Mouse (Mus musculus) neural tube, embryonic 11.5 days (tissue): ENCODE measurements around the gene Aox2. TPM values are rescaled to one million over a fixed set of nuclear protein-coding genes. Genes with fewer than 3 reads are reported as not detected.
"Not testable (repeated sequence)": the region's sequence is repeated elsewhere in the genome, so short reads cannot be mapped to it uniquely, and the experiment has no call there.

ENCODE experiments used
- ATAC-seq: fragments of 200-750 bp; cut with Nextera tagmentation; 2 replicates; pipeline ENCODE4 v1.8.0; 2017; ENCODE audit warnings: moderate number of reproducible peaks, mild to moderate bottlenecking, moderate TSS enrichment, moderate library complexity; ENCODE audit not compliant: insufficient read depth, low FRiP score, low TSS enrichment
- DNase-seq: peaks from one replicate; pipeline ENCODE4 v3.0.0-alpha.2; 2015; ENCODE audit warnings: low spot score
- H3K27ac ChIP-seq: fragments of 300-500 bp; sonication (generic); 2 replicates; pipeline ENCODE4 v1.5.1; 2014; ENCODE audit warnings: low read depth, mild to moderate bottlenecking, low read length
- H3K27me3 ChIP-seq: fragments of 300-500 bp; sonication (generic); 2 replicates; pipeline ENCODE4 v1.6.1; 2014; ENCODE audit warnings: mild to moderate bottlenecking, low read length, mixed read lengths; ENCODE audit not compliant: control insufficient read depth, insufficient read depth
- H3K36me3 ChIP-seq: fragments of 300-500 bp; sonication (generic); 2 replicates; pipeline ENCODE4 v1.6.1; 2014; ENCODE audit warnings: mild to moderate bottlenecking, low read length, moderate library complexity, mixed read lengths; ENCODE audit not compliant: control insufficient read depth, insufficient read depth
- H3K4me1 ChIP-seq: fragments of 300-500 bp; sonication (generic); 2 replicates; pipeline ENCODE4 v1.6.1; 2014; ENCODE audit warnings: low read length, mixed read lengths; ENCODE audit not compliant: control insufficient read depth, insufficient read depth
- H3K4me2 ChIP-seq: fragments of 300-500 bp; sonication (generic); 2 replicates; pipeline ENCODE4 v1.6.1; 2014; ENCODE audit warnings: low read depth, mild to moderate bottlenecking, moderate library complexity
- H3K4me3 ChIP-seq: fragments of 300-500 bp; sonication (generic); 2 replicates; pipeline ENCODE4 v1.5.1; 2014; ENCODE audit warnings: low read depth, low read length
- H3K9ac ChIP-seq: fragments of 300-500 bp; sonication (generic); 2 replicates; pipeline ENCODE4 v1.6.1; 2014; ENCODE audit warnings: mild to moderate bottlenecking, low read length
- H3K9me3 ChIP-seq: fragments of 300-500 bp; sonication (generic); 2 replicates; pipeline ENCODE4 v1.6.1; 2016; ENCODE audit warnings: low read length; ENCODE audit not compliant: control insufficient read depth
- WGBS: fragments of 180-500 bp; shearing (Covaris S2); extraction: QIAGEN DNeasy Blood & Tissue Kit; methylation state at CpG from one replicate; pipeline ENCODE4 v1.1.7; 2014; 5-methylcytosine and 5-hydroxymethylcytosine counted together
- polyA plus RNA-seq: library from polyadenylated mRNA; unstranded; fragments of >200 nt; fragmentation: Nextera tagmentation; extraction: Ambion mirVana; gene quantifications from 2 replicates; pipeline ENCODE4 v1.2.1, GENCODE M21; 2014

Gene Aox2
- polyA plus RNA-seq, 1 experiment from 2014 or later = not detected

DNA sequence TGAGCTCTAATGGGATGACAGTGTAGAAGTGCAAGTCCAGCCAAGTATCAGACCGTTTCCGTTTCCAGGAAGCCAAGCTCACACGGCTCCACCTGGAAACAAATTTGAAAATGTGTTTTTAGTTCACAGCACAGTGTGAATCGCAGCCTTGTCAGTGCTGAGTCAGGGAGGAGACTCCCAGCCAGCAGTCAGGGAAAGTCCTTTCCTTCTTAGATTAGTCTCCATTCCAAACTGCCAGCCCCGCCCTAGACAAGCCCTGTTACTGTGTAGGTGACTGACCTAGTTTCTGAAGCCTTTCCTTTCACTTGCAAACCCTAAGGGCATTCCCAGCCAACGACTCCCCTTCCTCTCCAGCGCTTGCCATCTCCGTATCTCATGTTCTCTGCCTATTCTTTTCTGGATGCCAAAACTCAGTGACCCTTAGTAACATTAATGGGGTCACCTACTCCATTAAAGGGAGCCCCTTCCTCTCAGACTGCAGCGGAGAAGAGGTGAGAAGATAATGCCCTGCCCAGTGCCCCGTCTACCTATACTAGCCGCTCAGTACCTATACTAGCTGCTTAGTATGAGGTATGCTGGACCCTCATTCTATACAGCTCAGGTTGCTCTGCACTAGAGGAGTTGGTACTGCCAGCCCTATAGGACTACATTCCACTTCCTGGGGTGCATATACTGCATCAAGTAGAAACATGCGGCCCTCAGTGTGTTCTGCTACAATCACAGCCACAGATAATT, 88.8 kb downstream of the Aox2 start:
- H3K27ac ChIP-seq = no peak overlapping the region
- no peak overlapping the region for H3K9ac ChIP-seq
- no peaks in the 10 kb centered on the region for H3K36me3 ChIP-seq
- H3K4me1 ChIP-seq = no peaks in the 10 kb centered on the region
- no peak overlapping the region for H3K4me3 ChIP-seq
- no peaks in the 10 kb centered on the region for H3K27me3 ChIP-seq
- ATAC-seq (no peak), DNase-seq (no peak)
- H3K4me2 ChIP-seq = no peak overlapping the region
- 82% methylated on average over 12 of the region's 12 CpGs for WGBS
- H3K9me3 ChIP-seq = no peaks in the 10 kb centered on the region

DNA sequence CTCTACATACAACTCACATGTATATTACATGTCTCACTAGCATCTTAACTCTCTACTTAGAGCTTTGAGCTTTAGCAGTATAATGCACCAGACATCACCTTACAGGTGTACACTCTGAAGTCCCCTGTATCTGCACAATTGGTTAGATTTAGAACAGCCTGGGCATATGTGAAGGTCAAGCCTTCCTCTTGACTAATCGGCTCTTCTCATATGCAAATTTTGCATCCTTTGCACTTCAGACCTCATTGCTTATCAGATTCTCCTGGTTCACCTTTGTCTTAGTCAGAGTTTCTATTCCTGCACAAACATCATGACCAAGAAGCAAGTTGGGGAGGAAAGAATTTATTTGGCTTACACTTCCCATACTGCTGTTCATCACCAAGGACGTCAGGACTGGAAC, 91.6 kb downstream of the Aox2 start:
- DNase-seq = no peak
- Histone ChIP-seq H3K36me3 (no peaks in the 10 kb centered on the region), H3K4me1 (no peaks in the 10 kb centered on the region), H3K27me3 (no peaks in the 10 kb centered on the region), H3K4me2 (no peak overlapping the region), H3K4me3 (no peak overlapping the region), H3K27ac (no peak overlapping the region), H3K9me3 (no peaks in the 10 kb centered on the region), H3K9ac (no peak overlapping the region)
- no peak for ATAC-seq
- WGBS = 81% methylated on average over 2 of the region's 2 CpGs

DNA sequence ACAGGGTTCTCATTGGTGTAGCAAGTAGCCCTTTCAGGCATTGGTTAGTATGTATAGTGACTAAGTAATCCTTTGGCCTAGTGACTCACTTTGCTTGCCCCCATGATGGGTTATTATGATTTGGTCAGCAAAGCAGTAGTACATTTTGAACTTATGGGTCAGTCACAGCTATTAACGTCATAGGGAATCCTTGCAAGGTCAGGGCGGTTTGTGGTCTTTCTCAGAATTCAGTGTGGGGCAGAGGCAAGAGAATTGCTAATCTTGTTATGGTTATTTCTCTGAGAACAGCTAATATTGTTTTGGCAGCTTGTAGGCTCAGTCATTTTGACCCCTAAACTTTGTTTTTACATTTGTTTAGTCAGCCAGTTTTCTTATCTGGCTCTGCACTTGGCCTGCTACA, 96.1 kb downstream of the Aox2 start:
- H3K4me3 ChIP-seq, ATAC-seq: not testable (repeated sequence)
- 87% methylated on average over 2 of the region's 2 CpGs for WGBS

DNA sequence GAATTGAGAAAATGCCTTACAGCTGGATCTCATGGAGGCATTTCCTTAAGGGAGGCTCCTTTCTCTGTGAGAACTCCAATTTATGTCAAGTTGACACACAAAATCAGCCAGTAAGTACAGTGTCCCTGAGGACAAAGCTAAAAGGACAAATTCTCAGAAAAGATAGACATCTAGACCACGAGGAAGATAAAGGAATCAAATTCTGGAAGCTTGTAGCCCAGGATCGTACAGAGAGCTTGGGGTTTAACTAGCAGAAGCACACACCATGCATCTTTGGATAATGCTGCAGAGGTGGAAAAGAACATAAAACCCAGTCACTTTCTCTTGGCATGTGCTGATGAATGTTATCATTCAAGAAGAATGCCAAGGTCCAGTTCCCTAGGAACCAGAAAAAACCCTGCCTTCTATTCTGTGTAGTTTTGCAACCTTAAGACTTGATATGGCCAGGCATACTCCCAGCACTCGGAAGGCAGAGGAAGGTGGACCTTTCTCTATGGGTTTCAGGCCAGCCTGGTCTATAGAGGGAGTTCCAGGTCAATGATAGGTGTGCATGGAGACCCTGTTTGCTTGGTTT, 97.5 kb downstream of the Aox2 start:
- ATAC-seq = no peak
- WGBS = 78% methylated on average over 3 of the region's 3 CpGs
- no peak overlapping the region for H3K4me3 ChIP-seq
- DNase-seq = no peak
- H3K36me3 ChIP-seq = no peaks in the 10 kb centered on the region
- H3K4me1 ChIP-seq = no peaks in the 10 kb centered on the region
- H3K9me3 ChIP-seq = no peaks in the 10 kb centered on the region
- H3K4me2 ChIP-seq = no peak overlapping the region
- no peak overlapping the region for H3K27ac ChIP-seq
- H3K27me3 ChIP-seq = no peaks in the 10 kb centered on the region
- H3K9ac ChIP-seq = no peak overlapping the region

More for the DNA sequence above, 96.1 kb downstream of the Aox2 start:
- not testable (repeated sequence) for H3K27me3 ChIP-seq, H3K4me1 ChIP-seq, H3K9ac ChIP-seq, DNase-seq, H3K9me3 ChIP-seq, H3K27ac ChIP-seq, H3K4me2 ChIP-seq, H3K36me3 ChIP-seq

DNA sequence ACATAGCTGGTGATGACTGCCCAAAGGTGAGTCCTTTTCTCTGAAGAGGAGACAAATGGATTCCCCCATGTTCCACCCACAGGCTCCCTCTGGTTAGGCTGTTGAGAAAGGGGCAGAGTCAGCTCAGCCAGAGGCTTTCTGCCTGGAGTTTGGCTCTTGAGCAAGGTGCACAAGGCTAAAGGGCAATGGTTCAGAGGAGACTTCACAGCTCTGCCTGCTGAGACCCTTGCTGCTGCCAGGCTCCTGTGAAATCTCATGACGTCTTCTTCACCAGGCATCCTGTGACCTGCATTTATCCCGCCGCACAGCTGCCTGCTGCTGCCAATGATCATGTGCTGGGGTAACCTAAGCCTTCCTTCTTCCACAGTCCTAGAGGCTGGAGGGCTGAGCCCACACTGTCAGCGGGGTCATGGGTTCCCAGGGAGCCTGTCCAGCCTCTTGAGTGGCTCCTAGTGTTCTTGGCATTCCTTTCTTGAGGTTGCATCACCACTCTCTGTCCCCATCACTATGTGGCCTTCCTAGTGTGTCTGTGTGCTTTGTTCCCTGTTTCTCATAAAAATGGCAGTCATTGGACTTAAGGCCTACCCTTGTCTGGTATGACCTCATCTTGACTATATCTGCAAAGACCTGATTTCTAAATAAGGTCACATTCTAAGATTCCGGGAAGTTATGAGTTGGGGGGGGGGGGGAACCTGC, 104.6 kb downstream of the Aox2 start:
- no peak overlapping the region for H3K9ac ChIP-seq
- WGBS = 78% methylated on average over 5 of the region's 5 CpGs
- H3K4me3 ChIP-seq = no peak overlapping the region
- no peak for DNase-seq
- no peak overlapping the region for H3K27ac ChIP-seq
- no peaks in the 10 kb centered on the region for H3K4me1 ChIP-seq
- no peak overlapping the region for H3K4me2 ChIP-seq
- H3K36me3 ChIP-seq = no peaks in the 10 kb centered on the region
- no peak for ATAC-seq
- H3K27me3 ChIP-seq = no peaks in the 10 kb centered on the region
- H3K9me3 ChIP-seq = no peaks in the 10 kb centered on the region

DNA sequence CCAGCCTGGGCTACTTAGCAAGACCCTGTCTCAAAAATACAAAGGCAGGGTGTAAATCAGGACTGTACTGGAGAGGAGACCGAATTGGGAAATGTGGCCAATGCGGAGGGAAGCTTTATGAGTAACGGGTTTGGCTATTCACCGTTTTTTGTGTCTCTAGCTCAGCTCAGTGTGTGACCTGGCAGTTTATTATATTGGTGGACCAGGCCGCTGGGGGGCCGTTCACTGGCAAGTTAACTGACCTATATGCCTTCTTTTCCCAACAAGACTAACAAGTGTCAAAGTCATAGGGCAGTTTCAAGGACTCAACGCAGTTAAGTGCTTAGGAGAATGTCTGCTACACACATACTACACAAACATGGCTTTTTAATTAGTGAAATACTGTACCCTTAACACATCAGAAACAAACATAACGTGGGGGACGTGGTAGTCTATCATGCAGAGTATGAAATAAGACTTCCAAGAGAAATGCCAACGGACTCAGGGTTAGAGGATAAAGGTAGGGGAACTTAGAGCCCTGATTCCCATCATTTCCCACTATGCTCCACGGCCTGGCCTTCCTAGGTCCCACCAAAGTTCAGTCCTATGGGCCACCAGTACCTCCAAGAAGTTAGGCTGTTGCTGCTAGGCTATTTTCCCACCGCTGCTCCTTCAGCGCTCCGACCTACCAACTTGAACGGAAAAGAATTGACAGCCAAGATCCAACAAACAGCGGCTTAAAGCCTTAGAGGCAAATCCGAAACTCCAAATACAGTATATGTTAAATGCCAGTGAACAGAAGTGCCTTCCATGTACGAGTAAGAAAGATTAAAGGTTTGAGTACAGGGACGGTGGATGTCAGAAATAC, 113.5 kb downstream of the Aox2 start:
- H3K27ac ChIP-seq = peak overlapping the region; percentile 99; the same call in 1 of the 2 replicates

DNA sequence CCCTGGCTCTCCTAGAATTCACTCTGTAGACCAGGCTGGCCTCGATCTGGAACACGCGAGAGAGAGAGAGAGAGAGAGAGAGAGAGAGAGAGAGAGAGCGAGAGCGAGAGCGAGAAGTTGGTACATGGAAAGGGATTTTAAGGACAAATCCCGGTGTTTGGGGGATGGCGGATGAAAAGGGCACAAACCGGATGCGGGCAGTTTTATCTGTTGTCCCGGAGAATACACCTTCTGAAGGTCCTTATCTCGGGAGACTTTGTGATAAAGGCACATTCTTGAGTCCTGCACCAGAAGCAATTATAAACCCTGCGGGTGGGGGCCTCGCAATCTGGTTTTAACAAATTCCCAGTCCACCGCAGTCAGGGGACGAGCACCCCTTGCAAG, 114.1 kb downstream of the Aox2 start:
- Histone ChIP-seq H3K27me3 (no peaks in the 10 kb centered on the region), H3K9ac (peak overlapping the region; percentile 97), H3K9me3 (no peaks in the 10 kb centered on the region), H3K4me3 (peak overlapping the region; percentile 98), H3K4me1 (peaks cover 11% of the 10 kb centered on the region; the same call in 1 of the 2 replicates), H3K27ac (peak overlapping the region; percentile 99), H3K4me2 (peak overlapping the region; percentile 61), H3K36me3 (peaks cover 11% of the 10 kb centered on the region)
- WGBS = 2% methylated on average over 16 of the region's 16 CpGs
- DNase-seq (peak; percentile 58), ATAC-seq (peak; percentile 2; the same call in 1 of the 2 replicates)

More for the DNA sequence above, 113.5 kb downstream of the Aox2 start:
- no peaks in the 10 kb centered on the region for H3K9me3 ChIP-seq
- no peak for ATAC-seq
- peaks cover 10% of the 10 kb centered on the region; the same call in 1 of the 2 replicates for H3K36me3 ChIP-seq
- H3K4me1 ChIP-seq = peaks cover 11% of the 10 kb centered on the region; the same call in 1 of the 2 replicates
- peak overlapping the region; percentile 97 for H3K9ac ChIP-seq
- H3K4me2 ChIP-seq = peak overlapping the region; percentile 61
- DNase-seq = no peak
- WGBS = 45% methylated on average over 19 of the region's 19 CpGs
- no peaks in the 10 kb centered on the region for H3K27me3 ChIP-seq
- peak overlapping the region; percentile 98 for H3K4me3 ChIP-seq

DNA sequence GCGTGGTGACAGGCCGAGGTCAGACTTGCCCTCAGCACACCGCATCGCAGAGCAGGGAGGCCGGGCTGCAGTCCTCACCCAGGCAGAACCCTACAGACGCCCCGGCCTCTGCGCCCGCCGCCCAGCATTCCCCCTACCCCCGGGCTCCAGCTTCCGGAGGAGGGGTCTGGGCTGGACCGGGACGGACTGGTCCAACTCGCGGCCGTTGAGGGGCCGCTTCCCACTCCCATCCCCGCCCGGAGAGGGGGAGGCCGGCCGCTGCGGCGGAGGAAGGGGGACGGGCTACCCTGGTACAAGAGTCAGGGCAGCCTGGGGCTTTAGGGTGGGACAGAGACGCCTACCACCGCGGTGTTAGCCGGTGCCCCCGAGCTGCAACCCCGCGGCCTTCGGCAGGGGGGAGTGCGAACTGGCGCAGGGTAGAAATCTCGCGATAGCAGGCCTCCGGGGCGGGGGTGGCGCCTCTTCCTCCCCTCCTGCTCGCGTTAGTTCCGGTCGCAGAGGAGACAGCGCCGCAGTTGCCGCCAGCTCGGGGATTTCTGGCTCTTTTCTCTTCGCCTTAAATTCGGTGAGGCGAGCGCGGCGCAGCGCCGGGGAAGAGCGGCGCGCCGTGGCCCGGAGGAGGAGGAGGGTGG, 114.6 kb downstream of the Aox2 start, which contains the start of gene Bzw1:
Gene Bzw1, plus strand, starts transcription at position 247 of the 632 bp plus-strand sequence.
- peaks cover 13% of the 10 kb centered on the region for H3K36me3 ChIP-seq
- ATAC-seq (peak; percentile 97), DNase-seq (peak; percentile 94)
- H3K9ac ChIP-seq = peak within 1 kb of the TSS; percentile 97
- H3K27ac ChIP-seq = peak within 1 kb of the TSS; percentile 99
- H3K4me1 ChIP-seq = peaks cover 11% of the 10 kb centered on the region; the same call in 1 of the 2 replicates
- whole genome bisulfite sequencing = under 1% methylated on average over 41 of the region's 61 CpGs
- peak within 1 kb of the TSS; percentile 75 for H3K4me2 ChIP-seq
- H3K27me3 ChIP-seq = no peaks in the 10 kb centered on the region
- no peaks in the 10 kb centered on the region for H3K9me3 ChIP-seq
- peak within 1 kb of the TSS; percentile 98 for H3K4me3 ChIP-seq
